Mouse (Mus musculus) stomach, postnatal 0 days (tissue): ENCODE data around the gene Mpig6b. TPM values are rescaled to one million over a fixed set of nuclear protein-coding genes. Genes with fewer than 3 reads are reported as not detected.
A peak's percentile ranks its signal among the peaks of the same experiment; 100 is the strongest.

Experiments used
- ATAC-seq: fragments of 200-750 bp; cut with Nextera tagmentation; 2 replicates; pipeline ENCODE4 v1.8.0; 2017; ENCODE audit not compliant: low FRiP score, low TSS enrichment
- DNase-seq: peaks from one replicate; pipeline ENCODE4 v3.0.0-alpha.2; 2016; ENCODE audit warnings: low spot score
- H3K27ac ChIP-seq: fragments of 300-500 bp; sonication (generic); replicated peaks from 2 replicates; pipeline ENCODE4 v1.5.1; 2014; ENCODE audit warnings: mild to moderate bottlenecking, control low read depth
- H3K27me3 ChIP-seq: fragments of 300-500 bp; sonication (generic); 2 replicates; pipeline ENCODE4 v1.6.1; 2014; ENCODE audit warnings: low read length; ENCODE audit not compliant: control insufficient read depth, insufficient read depth
- H3K36me3 ChIP-seq: fragments of 300-500 bp; sonication (generic); 2 replicates; pipeline ENCODE4 v1.6.1; 2014; ENCODE audit warnings: low read length, mixed read lengths; ENCODE audit not compliant: control insufficient read depth, insufficient read depth
- H3K4me1 ChIP-seq: fragments of 300-500 bp; sonication (generic); replicated peaks from 2 replicates; pipeline ENCODE4 v1.6.1; 2014; ENCODE audit warnings: antibody characterized with exemption; ENCODE audit not compliant: control insufficient read depth, insufficient read depth
- H3K4me2 ChIP-seq: fragments of 300-500 bp; sonication (generic); replicated peaks from 2 replicates; pipeline ENCODE4 v1.6.1; 2014; ENCODE audit warnings: low read depth, mild to moderate bottlenecking, control low read depth, moderate library complexity
- H3K4me3 ChIP-seq: fragments of 300-500 bp; sonication (generic); 2 replicates; pipeline ENCODE4 v1.5.1; 2014; ENCODE audit warnings: low read depth, low read length, control low read depth
- H3K9ac ChIP-seq: fragments of 300-500 bp; sonication (generic); 2 replicates; pipeline ENCODE4 v1.6.1; 2014; ENCODE audit warnings: mild to moderate bottlenecking, low read length, control low read depth, mixed read lengths
- H3K9me3 ChIP-seq: fragments of 300-500 bp; sonication (generic); 2 replicates; pipeline ENCODE4 v1.6.1; 2016; ENCODE audit warnings: low read length; ENCODE audit not compliant: control insufficient read depth
- CTCF ChIP-seq: IDR thresholded peaks from 2 replicates; pipeline ENCODE4 v1.5.1; 2016; ENCODE audit warnings: antibody characterized with exemption, low read depth, mild to moderate bottlenecking, moderate library complexity
- EP300 ChIP-seq: optimal IDR thresholded peaks from 2 replicates; pipeline ENCODE3; 2016; ENCODE audit warnings: antibody characterized with exemption
- WGBS: fragments of 180-500 bp; shearing (Covaris S2); extraction: QIAGEN DNeasy Blood & Tissue Kit; methylation state at CpG from one replicate; pipeline ENCODE4 v1.1.7; 2014; 5-methylcytosine and 5-hydroxymethylcytosine counted together
- polyA plus RNA-seq: library from polyadenylated mRNA; unstranded; fragments of >200 nt; fragmentation: Nextera tagmentation; extraction: Ambion mirVana; gene quantifications from 2 replicates; pipeline ENCODE4 v1.2.1, GENCODE M21; 2015

The Mpig6b gene
- polyA plus RNA-seq, 1 experiment from 2014 or later = 0.49 TPM

DNA sequence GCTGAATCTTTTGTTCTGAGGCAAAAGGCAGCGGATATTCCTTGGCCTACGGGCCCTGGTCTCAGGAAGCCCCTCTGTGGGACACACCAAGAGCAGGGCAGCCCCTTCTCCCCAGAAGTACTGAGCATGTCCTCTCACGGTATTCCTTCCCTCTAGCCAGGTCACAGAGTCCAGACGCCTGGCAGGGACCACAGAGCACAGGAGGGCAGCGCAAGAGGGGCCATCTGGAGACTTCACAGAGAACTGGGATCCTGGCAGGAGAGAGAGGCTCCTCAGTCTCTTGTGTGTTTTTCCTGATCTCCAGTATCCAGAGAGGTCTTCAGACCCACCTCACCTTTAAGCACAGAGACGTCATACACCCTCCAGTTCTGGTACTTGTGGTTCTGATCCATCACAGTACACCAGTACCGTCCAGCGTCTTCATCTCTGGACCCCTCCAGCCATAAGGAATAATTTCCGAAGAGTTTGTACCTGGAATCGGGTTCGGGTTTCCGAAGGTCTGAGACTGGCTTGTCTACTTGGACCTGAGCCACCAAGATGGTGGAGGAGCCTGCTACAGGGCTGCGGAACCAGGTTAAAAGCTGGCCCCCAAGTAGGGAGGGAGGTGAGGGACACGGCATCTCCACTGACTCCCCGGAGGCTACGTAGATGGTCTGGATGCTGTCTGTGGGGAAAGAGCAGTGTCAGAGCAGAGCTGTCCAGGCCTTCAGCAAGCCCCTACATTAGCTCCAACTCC, 17.0 kb upstream of the Mpig6b start:
- DNase-seq (no peak), ATAC-seq (no peak)
- no peak overlapping the region for H3K27ac ChIP-seq
- H3K36me3 ChIP-seq = no peaks in the 10 kb centered on the region
- H3K4me2 ChIP-seq = no peak overlapping the region
- TF ChIP-seq CTCF = no peak
- TF ChIP-seq EP300 = no peak
- 87% methylated on average over 16 of the region's 16 CpGs for WGBS
- no peaks in the 10 kb centered on the region for H3K27me3 ChIP-seq
- H3K9ac ChIP-seq = no peak overlapping the region
- H3K4me3 ChIP-seq = no peak overlapping the region
- no peaks in the 10 kb centered on the region for H3K9me3 ChIP-seq
- no peaks in the 10 kb centered on the region; the same call in 1 of the 2 replicates for H3K4me1 ChIP-seq

DNA sequence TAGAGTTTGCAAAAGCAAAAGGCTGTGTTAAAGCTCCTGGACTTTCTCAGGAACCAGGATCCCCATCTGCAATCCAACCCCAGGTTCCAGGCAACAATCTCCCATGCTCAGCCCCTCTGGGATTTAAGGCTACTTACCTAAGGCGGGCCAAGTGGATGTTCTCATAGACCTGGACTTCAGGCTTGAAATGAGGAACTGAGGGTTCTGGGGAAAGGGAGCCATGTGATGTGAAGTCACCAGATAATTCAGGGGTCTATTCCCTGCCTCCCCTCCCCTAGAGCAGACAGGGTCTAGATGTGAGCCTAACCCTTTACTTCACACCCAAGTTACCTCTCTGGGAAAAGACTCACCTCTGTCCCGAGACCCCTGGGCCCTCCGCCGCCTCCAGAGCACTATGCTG, 14.7 kb upstream of the Mpig6b start:
- no peak for TF ChIP-seq EP300
- TF ChIP-seq CTCF = no peak
- Histone ChIP-seq H3K9ac (no peak overlapping the region), H3K27me3 (no peaks in the 10 kb centered on the region), H3K36me3 (no peaks in the 10 kb centered on the region), H3K27ac (no peak overlapping the region), H3K4me3 (no peak overlapping the region), H3K9me3 (no peaks in the 10 kb centered on the region), H3K4me1 (no peaks in the 10 kb centered on the region; the same call in 1 of the 2 replicates), H3K4me2 (no peak overlapping the region)
- DNase-seq = no peak
- WGBS = 85% methylated on average over 4 of the region's 4 CpGs
- ATAC-seq = no peak

DNA sequence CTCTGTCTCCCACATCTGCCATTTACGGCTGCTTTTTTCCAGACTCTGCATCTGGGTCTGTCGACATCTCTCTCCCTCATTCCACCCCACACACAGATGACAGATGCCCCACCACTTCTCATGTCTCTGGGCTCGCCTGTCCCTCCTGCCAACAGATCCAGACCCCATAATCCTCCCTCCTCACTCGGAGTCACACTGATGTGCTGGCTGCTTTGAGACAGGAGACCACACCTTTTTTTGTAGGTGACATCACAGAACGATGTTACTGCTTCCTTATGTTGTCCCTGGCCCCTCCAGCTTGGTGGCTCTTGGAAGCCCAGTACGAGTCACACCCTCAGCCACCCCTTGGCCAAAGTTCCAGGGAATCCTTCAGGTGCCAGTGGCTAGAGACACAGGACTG, 14.3 kb upstream of the Mpig6b start:
- WGBS = 46% methylated on average over 6 of the region's 6 CpGs
- 0 out of 2 replicates have a peak overlapping the region, but pooled peaks have one; percentile 8 for H3K27ac ChIP-seq
- no peak for TF ChIP-seq CTCF
- no peak for TF ChIP-seq EP300
- no peak for DNase-seq
- H3K4me2 ChIP-seq = peak overlapping the region; percentile 11; the same call in 1 of the 2 replicates
- H3K9ac ChIP-seq = no peak overlapping the region
- no peaks in the 10 kb centered on the region for H3K9me3 ChIP-seq
- H3K36me3 ChIP-seq = no peaks in the 10 kb centered on the region
- no peaks in the 10 kb centered on the region for H3K27me3 ChIP-seq
- no peak for ATAC-seq
- no peaks in the 10 kb centered on the region; the same call in 1 of the 2 replicates for H3K4me1 ChIP-seq
- no peak overlapping the region for H3K4me3 ChIP-seq

DNA sequence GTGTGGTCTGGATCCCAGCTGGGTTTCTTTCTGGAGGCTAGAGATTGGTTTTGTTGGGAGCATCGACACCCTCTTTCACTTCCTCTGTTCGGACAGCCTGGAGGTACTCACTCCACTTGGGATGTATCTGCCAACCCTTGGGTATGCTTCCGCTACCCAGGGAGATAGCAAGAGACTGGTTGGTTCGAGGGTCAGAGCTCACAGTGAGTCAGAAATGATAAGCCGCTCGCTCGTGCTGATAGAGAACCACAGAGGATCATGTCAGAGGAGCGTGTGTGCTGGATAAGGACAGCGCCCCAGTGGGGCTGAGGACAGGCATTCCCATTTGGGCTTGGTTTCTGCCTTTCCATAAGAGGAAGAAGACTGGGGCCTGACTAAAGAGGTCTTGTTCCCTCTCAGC, 13.8 kb upstream of the Mpig6b start:
- Histone ChIP-seq H3K27me3 (no peaks in the 10 kb centered on the region), H3K36me3 (no peaks in the 10 kb centered on the region), H3K4me3 (no peak overlapping the region), H3K9me3 (no peaks in the 10 kb centered on the region), H3K4me2 (peak overlapping the region; percentile 11; the same call in 1 of the 2 replicates), H3K9ac (no peak overlapping the region), H3K4me1 (no peaks in the 10 kb centered on the region; the same call in 1 of the 2 replicates), H3K27ac (0 out of 2 replicates have a peak overlapping the region, but pooled peaks have one; percentile 8)
- TF ChIP-seq EP300 = no peak
- TF ChIP-seq CTCF = peak; percentile 41; the same call in 1 of the 2 replicates
- DNase-seq (peak; percentile 63), ATAC-seq (peak; percentile 38)
- WGBS = 39% methylated on average over 9 of the region's 9 CpGs

DNA sequence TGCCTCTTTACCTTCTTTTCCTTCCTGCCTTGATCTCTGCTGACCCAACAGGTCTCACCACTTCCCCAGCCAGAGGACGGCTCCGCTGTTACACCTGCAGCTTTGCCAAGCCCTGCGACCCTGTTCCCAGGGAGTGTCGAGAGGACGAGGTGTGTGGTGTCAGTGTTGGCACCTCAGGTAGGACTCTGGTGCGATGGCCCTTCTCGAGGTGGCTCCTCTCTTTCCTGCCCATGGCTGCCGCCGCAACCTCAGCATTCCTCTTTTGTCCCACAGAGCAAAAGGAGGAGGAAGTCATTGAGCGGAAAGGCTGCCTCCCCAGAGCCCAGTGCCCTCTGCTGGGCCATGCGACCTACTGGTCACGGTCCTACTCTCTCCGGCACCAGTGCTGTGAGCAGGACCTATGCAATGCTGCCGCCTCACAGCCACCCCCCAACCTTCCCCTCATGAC, 11.8 kb upstream of the Mpig6b start, which contains the start of gene Ly6g6d:
Gene Ly6g6d, minus strand, starts transcription at position 280 of the 448 bp plus-strand sequence.
- Histone ChIP-seq H3K9me3 (no peaks in the 10 kb centered on the region), H3K9ac (peak within 1 kb of the TSS; percentile 41), H3K36me3 (no peaks in the 10 kb centered on the region), H3K4me2 (peak within 1 kb of the TSS; percentile 52), H3K4me3 (peak within 1 kb of the TSS; percentile 22), H3K27me3 (no peaks in the 10 kb centered on the region), H3K4me1 (no peaks in the 10 kb centered on the region; the same call in 1 of the 2 replicates), H3K27ac (peak within 1 kb of the TSS; percentile 84)
- peak; percentile 77 for ATAC-seq
- TF ChIP-seq CTCF = peak; percentile 75
- no peak for TF ChIP-seq EP300
- 14% methylated on average over 14 of the region's 14 CpGs for WGBS
- DNase-seq = peak; percentile 78

DNA sequence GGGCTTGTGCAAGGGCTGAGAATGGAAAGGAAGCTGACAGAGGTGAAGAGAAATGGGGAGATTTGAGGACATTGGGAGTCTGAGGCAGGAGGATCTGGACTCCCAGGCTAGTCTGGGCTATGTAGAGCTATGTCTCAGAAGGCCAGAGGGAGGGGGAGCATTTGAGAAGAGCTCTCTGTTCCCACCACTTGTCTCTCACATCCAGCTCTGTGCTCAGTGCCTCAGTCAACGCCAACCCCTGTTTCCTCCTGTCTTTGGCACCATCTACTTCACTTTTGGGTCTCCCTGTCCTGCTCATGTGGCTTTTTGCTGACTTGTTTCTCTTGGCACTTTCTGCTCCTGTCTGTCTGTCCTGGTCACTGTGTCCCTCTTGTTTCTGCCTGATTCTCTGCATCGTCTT, 11.3 kb upstream of the Mpig6b start:
- no peak for ATAC-seq
- Histone ChIP-seq H3K9ac (peak overlapping the region; percentile 41), H3K36me3 (no peaks in the 10 kb centered on the region), H3K27me3 (no peaks in the 10 kb centered on the region), H3K4me2 (peak overlapping the region; percentile 52), H3K27ac (peak overlapping the region; percentile 84), H3K9me3 (no peaks in the 10 kb centered on the region), H3K4me3 (peak overlapping the region; percentile 22; the same call in 1 of the 2 replicates), H3K4me1 (no peaks in the 10 kb centered on the region; the same call in 1 of the 2 replicates)
- TF ChIP-seq CTCF (no peak), EP300 (no peak)
- DNase-seq = no peak
- 40% methylated on average over 2 of the region's 2 CpGs for WGBS
